Mouse (Mus musculus) cerebellum, adult 2 months (tissue): ENCODE results near the gene Bri3bp. TPM values are rescaled to one million over a fixed set of nuclear protein-coding genes. Genes with fewer than 3 reads are reported as not detected.
A peak's percentile ranks its signal among the peaks of the same experiment; 100 is the strongest.
"Not testable (repeated sequence)": the region's sequence is repeated elsewhere in the genome, so short reads cannot be mapped to it uniquely, and the experiment has no call there.

Source experiments
- DNase-seq, 2 experiments: peaks; one replicate each; pipeline ENCODE4 v3.0.0; 2021
- H3K27ac ChIP-seq: fragments of 200-500 bp; 2 replicates; pipeline ENCODE4 v1.5.1; 2012; ENCODE audit warnings: low read length, control low read depth, inconsistent platforms; ENCODE audit not compliant: insufficient read depth
- H3K27me3 ChIP-seq: fragments of 200-500 bp; 2 replicates; pipeline ENCODE4 v1.6.1; 2012; ENCODE audit warnings: inconsistent platforms, mild to moderate bottlenecking, low read length, moderate library complexity; ENCODE audit not compliant: control insufficient read depth, insufficient read depth
- H3K4me1 ChIP-seq: fragments of 200-500 bp; 2 replicates; pipeline ENCODE4 v1.6.1; 2011; ENCODE audit warnings: low read length; ENCODE audit not compliant: control insufficient read depth, insufficient read depth
- H3K4me3 ChIP-seq: fragments of 200-500 bp; replicated peaks from 2 replicates; pipeline ENCODE3; 2011; ENCODE audit warnings: mild to moderate bottlenecking, low read depth, low read length, control low read depth; ENCODE audit not compliant: insufficient read depth
- CTCF ChIP-seq: fragments of 200-500 bp; IDR thresholded peaks from 2 replicates; pipeline ENCODE4 v1.5.1; 2011; ENCODE audit warnings: low read depth, mild to moderate bottlenecking, control low read depth, low read length, moderate library complexity, borderline replicate concordance; ENCODE audit not compliant: insufficient read depth
- POLR2A ChIP-seq: fragments of 200-500 bp; IDR thresholded peaks from 2 replicates; pipeline ENCODE4 v1.6.1; 2011; ENCODE audit warnings: low read length, control low read depth, borderline replicate concordance; ENCODE audit not compliant: insufficient read depth
- WGBS: fragments of 180-500 bp; shearing (Covaris S2); methylation state at CpG from one replicate; pipeline ENCODE4 v1.1.7; 2018; 5-methylcytosine and 5-hydroxymethylcytosine counted together
- polyA plus RNA-seq: library from polyadenylated mRNA; depleted of rRNA; stranded (reverse); fragments of >200 nt; gene quantifications from 2 replicates; pipeline ENCODE4 v1.2.3, GENCODE M21; 2012

Bri3bp gene
- polyA plus RNA-seq, 1 experiment, result 39.1 TPM

DNA sequence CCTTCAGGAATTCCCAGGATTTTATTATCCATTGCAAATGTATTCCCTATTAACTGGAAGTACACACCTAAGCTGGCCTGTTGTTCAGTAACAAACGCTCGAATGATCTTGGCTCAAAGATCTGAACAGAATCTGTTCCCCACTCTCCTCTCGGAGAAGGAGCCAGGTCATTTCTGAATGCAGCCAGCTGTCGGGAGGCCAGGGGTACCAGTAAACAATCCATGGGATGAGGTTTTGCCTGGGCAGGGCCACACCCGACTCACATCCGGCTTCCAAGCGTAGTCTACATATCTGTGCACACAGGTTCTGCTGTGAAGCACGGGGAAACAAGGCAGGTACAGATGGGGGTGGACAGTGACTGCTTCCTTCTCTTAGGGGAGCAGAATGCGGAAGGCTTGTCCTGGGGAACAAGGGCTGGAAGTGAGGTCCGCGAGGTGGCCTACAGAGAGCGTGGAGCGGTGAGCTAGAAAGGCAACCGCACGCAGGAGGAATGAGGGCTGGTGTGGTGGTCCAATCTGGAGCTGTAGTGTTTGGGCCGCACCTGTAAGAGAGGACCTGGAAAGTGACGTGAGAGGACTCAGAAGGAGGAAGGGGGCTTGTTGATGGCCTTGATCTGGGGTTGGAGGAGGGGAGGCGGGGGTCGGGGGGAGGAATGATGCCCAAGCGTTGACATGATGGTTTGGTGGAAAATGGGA lies 34.9 kb upstream of the Bri3bp start:
- Histone ChIP-seq H3K4me1 (peaks cover 3% of the 10 kb centered on the region; the same call in 1 of the 2 replicates), H3K27ac (peak overlapping the region; percentile 65), H3K27me3 (no peaks in the 10 kb centered on the region), H3K4me3 (peak overlapping the region; percentile 77)
- TF ChIP-seq CTCF (no peak), POLR2A (no peak)
- WGBS, result 10% methylated on average over 20 of the region's 20 CpGs
- DNase-seq, result peak; percentile 73 to 81

DNA sequence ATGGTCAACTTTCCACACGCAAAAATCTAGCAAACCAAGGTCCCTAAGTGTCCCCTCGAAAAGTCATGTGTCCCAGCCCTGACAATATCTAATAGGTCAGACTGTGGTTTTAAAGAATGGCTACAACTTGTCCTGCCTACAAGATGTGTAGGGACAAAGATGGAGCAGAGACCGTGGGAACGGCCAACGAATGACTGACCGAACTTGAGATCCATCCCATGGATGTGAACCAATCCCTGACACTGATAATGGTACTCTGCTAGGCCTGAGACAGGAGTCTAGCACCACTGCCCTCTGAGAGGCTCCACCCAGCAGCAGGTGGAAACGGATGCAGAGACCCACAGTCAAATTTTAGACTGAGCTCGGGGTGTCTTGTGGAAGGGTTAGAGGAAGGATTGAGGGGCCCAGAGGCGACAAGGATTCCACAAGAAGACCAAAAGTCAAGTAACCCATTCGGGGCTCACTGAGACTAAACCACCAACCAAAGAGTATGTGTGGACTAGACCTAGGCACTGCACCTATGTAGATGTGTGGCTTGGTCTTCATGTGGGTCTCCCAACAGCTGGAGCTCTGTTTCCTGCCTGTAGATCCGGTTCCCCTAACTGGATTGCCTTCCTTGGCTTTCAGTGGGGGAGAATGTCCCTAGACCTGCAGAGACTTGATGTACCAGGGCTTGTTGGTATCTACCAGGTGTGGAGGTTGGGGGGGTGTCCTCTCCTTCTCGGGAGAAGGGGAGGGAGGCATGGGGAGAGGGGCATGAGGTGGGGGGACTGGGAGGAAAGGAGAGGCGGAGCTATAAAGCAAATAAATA lies 34.1 kb upstream of the Bri3bp start:
- TF ChIP-seq CTCF (no peak), POLR2A (no peak)
- H3K4me1 ChIP-seq, result peaks cover 3% of the 10 kb centered on the region; the same call in 1 of the 2 replicates
- no peak for DNase-seq
- H3K4me3 ChIP-seq, result peak overlapping the region; percentile 77
- H3K27ac ChIP-seq, result no peak overlapping the region
- 65% methylated on average over 13 of the region's 13 CpGs for WGBS
- no peaks in the 10 kb centered on the region for H3K27me3 ChIP-seq

DNA sequence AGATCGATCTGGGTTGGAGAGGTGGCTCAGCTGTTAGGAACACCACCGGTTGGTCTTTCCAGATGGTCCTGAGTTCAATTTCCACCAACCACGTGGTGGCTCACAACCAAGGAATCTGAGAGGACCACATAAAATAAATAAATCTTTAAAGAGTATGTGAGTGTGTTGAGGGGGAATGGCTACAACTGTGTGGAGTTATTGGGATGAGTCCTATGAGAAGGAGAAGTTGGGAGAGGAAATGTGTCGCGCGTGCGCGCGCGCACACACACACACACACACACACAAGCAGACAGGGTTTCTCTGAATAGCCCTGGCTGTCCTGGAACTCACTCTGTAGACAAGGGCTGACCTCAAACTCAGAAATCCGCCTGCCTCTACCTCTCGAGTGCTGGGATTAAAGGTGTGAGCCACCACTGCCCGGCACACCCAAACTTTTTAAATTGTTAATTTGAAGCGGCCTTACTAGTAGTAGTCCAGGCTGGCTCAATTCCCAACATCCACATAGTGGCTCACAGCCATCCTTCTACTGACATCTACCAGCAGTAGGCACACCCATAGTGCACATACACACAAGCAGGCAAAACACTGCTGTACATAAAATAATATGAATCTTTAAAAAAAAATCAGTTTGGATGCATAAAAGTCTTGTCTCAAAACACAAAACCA lies 33.3 kb upstream of the Bri3bp start:
- no peak for DNase-seq
- 79% methylated on average over 14 of the region's 14 CpGs for WGBS
- TF ChIP-seq CTCF (no peak), POLR2A (no peak)

DNA sequence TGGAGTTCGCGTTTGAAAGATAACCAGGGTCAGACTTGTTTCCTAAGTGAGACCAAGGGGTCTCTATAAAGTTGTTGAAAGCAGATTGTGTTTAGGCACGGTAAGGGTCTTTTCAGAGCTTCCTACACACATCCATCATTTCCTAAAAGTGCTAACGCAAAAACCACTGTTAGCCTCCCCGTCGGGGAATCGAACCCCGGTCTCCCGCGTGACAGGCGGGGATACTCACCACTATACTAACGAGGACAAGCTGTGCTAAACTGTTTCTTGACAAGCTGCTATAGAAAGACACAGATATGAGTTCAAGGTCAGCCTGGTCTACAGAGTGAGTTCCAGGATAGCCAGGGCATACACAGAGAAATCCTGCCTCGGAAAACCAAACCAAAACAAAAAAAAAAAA lies 32.5 kb upstream of the Bri3bp start:
- Histone ChIP-seq H3K27me3 (no peaks in the 10 kb centered on the region), H3K27ac (no peak overlapping the region), H3K4me1 (peaks cover 3% of the 10 kb centered on the region; the same call in 1 of the 2 replicates), H3K4me3 (no peak overlapping the region)
- TF ChIP-seq POLR2A (no peak), CTCF (no peak)
- peak; percentile 67 to 71 for DNase-seq
- 15% methylated on average over 13 of the region's 13 CpGs for WGBS

More for the DNA sequence above, 33.3 kb upstream of the Bri3bp start:
- H3K27ac ChIP-seq, result no peak overlapping the region
- no peaks in the 10 kb centered on the region for H3K27me3 ChIP-seq
- no peak overlapping the region for H3K4me3 ChIP-seq
- peaks cover 3% of the 10 kb centered on the region; the same call in 1 of the 2 replicates for H3K4me1 ChIP-seq

DNA sequence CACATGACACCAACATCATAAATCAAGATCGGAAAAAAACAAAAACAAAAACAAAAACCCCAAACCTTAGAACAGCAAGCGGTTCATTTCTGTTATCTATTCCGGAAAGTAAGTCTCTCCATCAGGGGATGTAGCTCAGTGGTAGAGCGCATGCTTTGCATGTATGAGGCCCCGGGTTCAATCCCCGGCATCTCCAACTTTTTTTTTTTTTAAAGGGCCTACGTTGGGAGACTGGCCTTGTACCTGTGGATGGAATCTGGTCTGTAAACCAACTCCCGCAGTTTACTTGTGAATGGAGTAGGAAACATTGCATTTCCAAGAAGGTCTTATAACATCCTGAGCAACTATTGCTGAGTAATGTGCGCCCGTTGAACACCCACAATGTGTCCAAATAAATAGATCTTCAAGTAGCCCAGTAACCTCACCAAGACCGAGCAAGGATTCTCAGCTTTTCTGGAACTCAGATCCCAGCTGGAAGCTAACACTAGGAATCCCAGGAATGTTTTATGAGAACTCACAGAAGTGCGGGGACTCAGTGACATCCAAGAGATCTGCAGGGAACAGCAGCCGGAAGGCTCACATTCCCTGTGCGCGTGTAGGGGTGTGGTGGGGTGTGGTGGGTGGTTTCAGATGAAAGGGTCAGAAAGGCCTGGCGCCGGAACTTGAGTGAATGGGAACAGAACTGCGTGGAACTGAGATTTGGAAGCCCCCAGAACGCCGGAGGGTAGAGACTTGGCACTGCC lies 31.8 kb upstream of the Bri3bp start:
- H3K27ac ChIP-seq, result no peak overlapping the region
- TF ChIP-seq CTCF (no peak), POLR2A (no peak)
- H3K4me3 ChIP-seq, result no peak overlapping the region
- H3K27me3 ChIP-seq, result no peaks in the 10 kb centered on the region
- no peak for DNase-seq
- H3K4me1 ChIP-seq, result peaks cover 3% of the 10 kb centered on the region; the same call in 1 of the 2 replicates
- 47% methylated on average over 20 of the region's 20 CpGs for WGBS

DNA sequence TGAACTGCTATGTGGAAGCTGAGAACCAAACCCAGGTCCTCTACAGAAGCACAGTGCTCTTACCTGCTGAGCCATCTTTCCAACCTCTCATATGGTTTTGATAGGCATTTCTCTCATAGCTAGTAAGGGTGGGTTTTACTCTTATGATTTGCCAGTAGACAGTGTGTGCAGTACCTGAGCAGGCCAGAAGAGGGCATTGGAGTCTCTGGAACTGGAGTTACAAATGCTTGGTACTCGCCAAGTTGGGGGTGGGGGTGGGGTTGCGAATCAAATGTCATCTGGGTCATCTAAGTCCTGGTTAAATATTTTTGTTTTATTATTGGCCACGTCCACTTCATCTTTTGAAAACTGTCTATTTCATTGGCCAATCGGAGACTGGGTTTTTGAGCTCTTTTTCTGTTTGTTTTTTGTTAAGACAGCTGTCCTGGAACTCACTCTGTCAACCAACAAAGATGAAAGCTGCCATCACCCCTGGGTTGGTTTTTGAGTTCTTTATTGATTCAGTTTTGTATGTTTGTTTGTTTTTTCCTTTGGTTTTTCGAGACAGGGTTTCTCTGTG lies 29.3 kb upstream of the Bri3bp start:
- DNase-seq, result peak in 1 of 2 experiments; percentile 60
- 58% methylated on average over 5 of the region's 5 CpGs for WGBS
- H3K27me3 ChIP-seq, result no peaks in the 10 kb centered on the region
- TF ChIP-seq POLR2A, result no peak
- peak; percentile 66 for TF ChIP-seq CTCF
- no peak overlapping the region for H3K4me3 ChIP-seq
- no peak overlapping the region for H3K27ac ChIP-seq
- no peaks in the 10 kb centered on the region for H3K4me1 ChIP-seq

DNA sequence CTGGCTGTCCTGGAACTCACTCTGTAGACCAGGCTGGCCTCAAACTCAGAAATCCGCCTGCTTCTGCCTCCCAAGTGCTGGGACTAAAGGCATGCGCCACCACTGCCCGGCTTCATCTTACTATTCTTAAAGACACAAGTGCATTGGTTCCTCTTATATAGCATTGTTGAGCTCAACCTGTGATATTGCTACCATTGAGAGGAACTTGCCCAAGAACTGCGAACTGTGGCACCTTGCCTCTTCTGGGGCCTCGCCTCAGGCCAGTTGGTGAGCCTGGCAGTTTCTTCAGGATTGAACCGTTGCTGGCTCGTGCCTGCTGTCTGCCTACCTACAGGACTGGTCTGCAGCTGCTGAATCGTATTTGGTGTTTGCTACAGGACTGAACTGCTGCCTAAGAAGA lies 28.8 kb upstream of the Bri3bp start:
- H3K4me1 ChIP-seq, DNase-seq, H3K4me3 ChIP-seq, H3K27ac ChIP-seq, H3K27me3 ChIP-seq: not testable (repeated sequence)
- 81% methylated on average over 8 of the region's 8 CpGs for WGBS
